Comparison of ENCODE assay signal across 21 mouse cellular contexts in genomic region chr3:63668779-63669178, GRCm38 (mm10).
A peak's percentile ranks its signal among the peaks of the same experiment; 100 is the strongest.
DNase-seq lines count a peak whose midpoint lies in the region; ATAC-seq and TF ChIP-seq lines count a peak whose summit lies in the region.
"Had no signal": no experiment of that assay in that cellular context is flagged by ENCODE, and none has a peak within 500 bp of the region (broad histone marks: within the 10 kb centered on the region; RNA-seq: fewer than 3 reads in every experiment).

No protein-coding gene starts in this region.

- no peak overlapping the region for H3K9ac ChIP-seq in embryonic facial prominence, embryonic 14.5 days (ENCODE audit: low read depth, low read length)
- H3K9ac ChIP-seq: embryonic facial prominence, embryonic 12.5 days; forebrain, embryonic 12.5 days; heart, embryonic 15.5 days; hindbrain, embryonic 15.5 days had no signal

- POLR2A ChIA-PET in Patski (lab: Charles Lee) = no interaction called here

- DNase-seq in embryonic facial prominence, embryonic 14.5 days (ENCODE audit: low spot score) = peak; percentile 19
- no peak for DNase-seq in embryonic facial prominence, embryonic 10.5 days (ENCODE audit: low spot score)
- no peak for DNase-seq in Patski (ENCODE audit: low read depth, low spot score)
- peak; percentile 2 for DNase-seq in embryo, embryonic 11 days
- DNase-seq in mesoderm, embryonic 11.5 days (ENCODE audit: low read depth, low spot score) = peak; percentile 45
- no peak for DNase-seq in left cerebral cortex, adult 8-10 months (ENCODE audit: low spot score in 2 of 2)
- no peak for DNase-seq in thymus, adult 18-20 months
- DNase-seq: adrenal gland, postnatal 10 days; cerebellum, adult 11 months; cerebellum, adult 8-10 months; cerebellum, postnatal 14 days; gastrocnemius, postnatal 10 days; heart, adult 2 months; heart, postnatal 14 days had no signal

- no peak for TF ChIP-seq CTCF in Patski (IDR thresholded peaks at IDR 0.05)

- no peaks in the 10 kb centered on the region for H3K9me3 ChIP-seq in embryonic facial prominence, embryonic 14.5 days (ENCODE audit: control insufficient read depth, low read length)
- no peaks in the 10 kb centered on the region for H3K9me3 ChIP-seq in embryonic facial prominence, embryonic 10.5 days
- H3K9me3 ChIP-seq: embryonic facial prominence, embryonic 12.5 days; forebrain, embryonic 12.5 days; heart, embryonic 15.5 days; hindbrain, embryonic 15.5 days had no signal

- no peaks in the 10 kb centered on the region for H3K27me3 ChIP-seq in embryonic facial prominence, embryonic 14.5 days (replicated peaks; ENCODE audit: control insufficient read depth, insufficient read depth, low read length)
- H3K27me3 ChIP-seq in embryonic facial prominence, embryonic 10.5 days (replicated peaks; ENCODE audit: low read depth, poor library complexity, severe bottlenecking) = no peaks in the 10 kb centered on the region
- no peaks in the 10 kb centered on the region for H3K27me3 ChIP-seq in Patski
- H3K27me3 ChIP-seq: embryonic facial prominence, embryonic 12.5 days; forebrain, embryonic 12.5 days; heart, embryonic 15.5 days; hindbrain, embryonic 15.5 days had no signal

- H3K27ac ChIP-seq in embryonic facial prominence, embryonic 14.5 days (replicated peaks; ENCODE audit: low read depth, low read length) = no peak overlapping the region
- H3K27ac ChIP-seq in embryonic facial prominence, embryonic 10.5 days (replicated peaks) = no peak overlapping the region
- H3K27ac ChIP-seq: embryonic facial prominence, embryonic 12.5 days; forebrain, embryonic 12.5 days; heart, adult 2 months; heart, embryonic 15.5 days; hindbrain, embryonic 15.5 days had no signal

- H3K4me1 ChIP-seq in embryonic facial prominence, embryonic 14.5 days (ENCODE audit: control insufficient read depth, insufficient read depth, low read length) = no peaks in the 10 kb centered on the region
- H3K4me1 ChIP-seq in embryonic facial prominence, embryonic 10.5 days = no peaks in the 10 kb centered on the region
- H3K4me1 ChIP-seq: embryonic facial prominence, embryonic 12.5 days; forebrain, embryonic 12.5 days; heart, embryonic 15.5 days had no signal

- CTCF ChIA-PET in Patski (lab: Charles Lee) = interaction anchor here (0.7 to 1.8 kb wide), 6 partner anchors 9 to 36 kb away, joined by 3 to 9 read pairs (median 4); no protein-coding TSS in a partner anchor

- no peak for ATAC-seq in embryonic facial prominence, embryonic 14.5 days (ENCODE audit: low read depth)
- ATAC-seq in Patski = peak; percentile 26
- ATAC-seq: forebrain, embryonic 16.5 days; intestine, postnatal 0 days had no signal

- H3K4me3 ChIP-seq in embryonic facial prominence, embryonic 14.5 days (ENCODE audit: low read depth, low read length) = no peak overlapping the region
- no peak overlapping the region for H3K4me3 ChIP-seq in embryonic facial prominence, embryonic 10.5 days
- H3K4me3 ChIP-seq: embryonic facial prominence, embryonic 12.5 days; forebrain, embryonic 12.5 days; heart, adult 2 months; heart, embryonic 15.5 days; hindbrain, embryonic 15.5 days had no signal

- no peak overlapping the region for H3K4me2 ChIP-seq in embryonic facial prominence, embryonic 14.5 days (ENCODE audit: low read depth, low read length)
- H3K4me2 ChIP-seq: embryonic facial prominence, embryonic 12.5 days; forebrain, embryonic 12.5 days; heart, embryonic 11.5 days; heart, embryonic 15.5 days; hindbrain, embryonic 15.5 days had no signal

- WGBS in embryonic facial prominence, embryonic 14.5 days = 57% methylated on average over 4 of the region's 4 CpGs
- WGBS in embryonic facial prominence, embryonic 10.5 days = 66% methylated on average over 4 of the region's 4 CpGs

- in situ Hi-C loops in Patski (cut with MboI; ENCODE audit: low pct_unique_long_range_greater_than_20kb) = no loop called here

- H3K36me3 ChIP-seq in embryonic facial prominence, embryonic 14.5 days (ENCODE audit: control insufficient read depth, insufficient read depth, low read length) = no peaks in the 10 kb centered on the region
- H3K36me3 ChIP-seq in embryonic facial prominence, embryonic 10.5 days (replicated peaks) = no peaks in the 10 kb centered on the region
- H3K36me3 ChIP-seq: embryonic facial prominence, embryonic 12.5 days; forebrain, embryonic 12.5 days; heart, embryonic 15.5 days; hindbrain, embryonic 15.5 days had no signal

Comparison
In these comparisons a context has a peak if more than half of its experiments do, and no peak if none do; other contexts are left out.
1. DNase-seq: peak in embryonic facial prominence, embryonic 14.5 days (single experiment), embryo, embryonic 11 days (single experiment) and mesoderm, embryonic 11.5 days (single experiment); none in embryonic facial prominence, embryonic 10.5 days (single experiment), Patski (single experiment), left cerebral cortex, adult 8-10 months (0 of 2) and thymus, adult 18-20 months (0 of 2).